Mouse (Mus musculus) T-cell, adult 2 months (primary cell): ENCODE results near the gene H2afj.

Experiments
- DNase-seq: peaks from one replicate; pipeline ENCODE4 v3.0.0; 2022; ENCODE audit warnings: low spot score

H2afj gene

DNA sequence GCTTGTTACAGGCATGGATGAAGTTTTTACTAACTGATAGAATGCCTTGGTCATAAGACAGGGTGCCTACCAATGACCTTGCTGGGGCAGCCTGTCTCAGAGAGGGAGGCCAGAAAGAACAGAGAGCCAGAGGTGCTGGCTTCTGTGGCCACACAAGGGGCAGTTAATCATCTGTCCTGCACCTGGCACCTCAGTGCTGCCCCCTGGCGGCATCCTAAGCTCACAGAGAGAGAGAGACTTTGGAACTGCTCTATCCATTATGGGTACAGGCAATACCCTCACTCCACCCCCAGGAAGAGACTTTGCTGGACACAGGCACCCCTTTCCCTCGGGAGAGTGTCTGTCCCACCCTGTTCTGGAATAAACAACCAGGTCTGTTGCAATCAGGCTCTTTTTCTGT, 39.7 kb downstream of the H2afj start:
- DNase-seq: peak; percentile 59

- no peak for DNase-seq
Observed at GRCm38 (mm10) chr6:136848399-136848798, 40.4 kb downstream of the H2afj start.

DNA sequence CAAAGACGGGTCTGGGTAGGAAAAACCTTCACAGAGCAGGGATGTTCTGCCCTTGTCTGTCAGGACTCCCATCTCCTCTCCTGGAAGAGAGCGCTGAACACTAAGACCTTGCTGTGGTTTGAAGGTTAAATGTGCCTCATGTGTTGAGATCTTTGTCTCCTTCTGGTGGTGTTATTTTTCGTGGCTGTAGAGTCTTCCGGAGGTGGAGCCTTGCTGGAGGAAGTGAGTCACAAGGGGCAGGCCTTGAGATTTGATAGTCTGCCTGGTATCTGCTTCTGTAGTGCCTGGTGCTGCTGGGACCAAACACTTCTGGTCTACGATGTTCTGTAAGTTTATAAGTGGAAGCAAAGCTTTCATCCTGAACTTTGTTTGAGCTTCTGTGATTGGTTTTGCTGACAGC, 40.9 kb downstream of the H2afj start:
- peak; percentile 23 for DNase-seq

- no peak for DNase-seq
Observed at GRCm38 (mm10) chr6:136850267-136850666, 42.2 kb downstream of the H2afj start.

DNA sequence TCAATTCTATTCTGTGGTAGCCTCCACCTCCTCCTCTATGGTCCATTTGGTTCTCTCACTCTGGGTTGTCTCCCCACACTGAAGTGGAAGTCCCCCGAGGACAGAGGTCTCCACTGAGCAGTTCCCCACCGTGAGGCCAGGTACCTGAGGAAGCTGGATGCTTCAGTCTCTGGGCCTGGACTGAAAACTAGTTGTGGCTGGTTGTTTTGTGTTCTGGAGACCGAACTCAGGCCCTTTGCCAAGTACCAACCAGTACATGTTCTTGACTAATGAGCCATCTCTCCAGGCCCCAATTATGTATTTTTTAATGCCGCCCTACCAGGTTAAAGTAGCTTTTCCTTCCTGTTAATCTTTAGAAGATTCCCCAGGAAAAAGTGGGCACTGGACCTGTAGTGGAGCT, 44.3 kb downstream of the H2afj start:
- no peak for DNase-seq

DNA sequence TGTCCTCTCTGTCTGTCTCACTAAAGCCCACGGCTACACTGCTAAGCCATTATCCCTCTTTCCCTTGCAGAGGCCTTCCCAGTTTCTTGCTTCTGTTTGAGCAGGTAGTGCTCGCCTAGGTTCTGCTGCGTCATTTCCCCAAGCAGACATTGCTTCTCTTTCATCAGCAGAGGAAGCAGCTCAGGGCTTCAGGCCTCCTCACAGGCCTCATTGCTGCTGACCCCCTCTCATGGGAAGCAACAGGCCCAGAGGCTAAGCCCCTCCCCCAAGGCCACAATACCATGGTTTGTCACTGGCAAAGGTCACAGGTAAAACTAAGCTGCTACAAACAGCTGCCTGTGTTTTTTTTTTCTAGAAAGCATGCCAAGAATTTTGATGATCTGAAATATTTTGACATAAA, 44.7 kb downstream of the H2afj start:
- no peak for DNase-seq

- DNase-seq: peak; percentile 71
Observed at GRCm38 (mm10) chr6:136854361-136854781, 46.3 kb downstream of the H2afj start.

GRCm38 (mm10) chr6:136855183-136855582, 47.1 kb downstream of the H2afj start:
- DNase-seq: no peak

DNA sequence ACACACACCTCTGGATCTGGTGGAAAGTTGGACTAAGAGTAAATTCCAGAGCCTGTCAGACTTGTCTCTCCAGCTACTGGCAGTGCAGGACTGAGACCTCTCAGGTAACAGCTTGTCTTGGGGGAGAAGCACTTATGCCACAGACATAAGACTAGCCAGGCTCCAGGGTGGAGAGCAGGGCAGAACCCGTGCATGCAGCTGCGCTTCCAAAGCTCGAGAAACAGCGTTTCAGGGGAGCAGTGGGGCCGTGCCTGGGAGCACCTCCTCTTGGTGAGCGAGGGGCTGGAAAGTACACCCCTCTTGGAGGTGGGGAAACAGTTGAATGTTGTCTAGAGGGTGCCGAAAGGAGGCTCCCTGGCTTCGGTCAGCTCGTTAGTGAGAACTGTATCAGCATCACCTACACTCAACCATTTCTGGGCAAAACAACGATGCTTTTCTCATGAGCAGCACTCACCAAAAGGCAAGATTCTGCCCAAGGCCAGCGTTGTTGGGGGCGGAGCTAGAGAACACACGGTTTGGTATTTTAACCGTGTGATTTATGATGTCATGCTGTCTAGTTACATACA, 48.1 kb downstream of the H2afj start:
- peak; percentile 62 for DNase-seq

DNA sequence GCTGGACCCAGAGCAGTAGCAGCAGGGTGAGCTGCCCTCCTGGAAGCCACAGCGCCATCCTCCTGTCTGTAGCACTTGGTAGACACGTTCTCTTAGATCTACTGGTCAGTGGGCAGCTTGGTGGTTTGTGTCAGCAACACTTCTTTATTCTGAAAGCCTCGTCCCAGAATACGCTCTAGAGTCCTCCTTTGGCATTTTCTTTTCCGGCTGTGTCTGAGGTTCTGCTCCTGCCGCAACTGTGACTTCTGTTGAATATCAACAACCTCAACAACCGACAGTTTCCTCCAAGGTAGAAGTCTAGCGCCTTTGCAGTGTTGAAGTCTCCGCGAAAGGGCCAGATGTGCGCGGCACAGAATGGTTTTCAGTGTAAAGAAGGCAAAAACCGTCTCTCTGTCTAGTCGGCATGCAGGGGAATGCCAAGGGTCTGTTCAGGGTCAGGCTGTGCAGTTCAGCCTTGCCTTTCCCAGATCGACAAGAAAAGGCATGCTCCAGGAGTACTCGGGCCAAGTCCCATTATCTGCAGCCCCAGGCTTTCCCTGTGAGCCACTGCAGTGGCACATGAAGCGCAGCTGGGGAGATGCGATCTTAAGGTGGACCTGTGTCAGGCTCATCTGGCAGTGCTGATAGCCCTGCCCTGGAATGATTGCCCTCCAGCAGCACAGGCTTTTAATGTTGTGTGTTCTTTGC, 49.3 kb downstream of the H2afj start, which contains the start of gene Art4:
Gene Art4, minus strand, starts transcription at position 548 of the 687 bp plus-strand sequence.
- DNase-seq: peak; percentile 39

- DNase-seq: no peak
Observed at GRCm38 (mm10) chr6:136857873-136858260, 49.8 kb downstream of the H2afj start.

- DNase-seq: no peak
Observed at GRCm38 (mm10) chr6:136858420-136858819, 50.4 kb downstream of the H2afj start.
